Mouse (Mus musculus): ENCODE results near the gene Ildr1.

The Ildr1 gene

GRCm38 (mm10) chr16:36772996-36773395 lies 79.2 kb downstream of the Ildr1 start:
- no peak for DNase-seq (ENCODE audit: low spot score)

GRCm38 (mm10) chr16:36775658-36776057 lies 81.9 kb downstream of the Ildr1 start:
- no peak for DNase-seq (ENCODE audit: low spot score)
